Mouse (Mus musculus): ENCODE data around the gene Atp8b4. TPM values are rescaled to one million over a fixed set of nuclear protein-coding genes. Genes with fewer than 3 reads are reported as not detected.

The Atp8b4 gene
- polyA plus RNA-seq, 1 experiment from 2014 or later = 0.21 TPM

DNA sequence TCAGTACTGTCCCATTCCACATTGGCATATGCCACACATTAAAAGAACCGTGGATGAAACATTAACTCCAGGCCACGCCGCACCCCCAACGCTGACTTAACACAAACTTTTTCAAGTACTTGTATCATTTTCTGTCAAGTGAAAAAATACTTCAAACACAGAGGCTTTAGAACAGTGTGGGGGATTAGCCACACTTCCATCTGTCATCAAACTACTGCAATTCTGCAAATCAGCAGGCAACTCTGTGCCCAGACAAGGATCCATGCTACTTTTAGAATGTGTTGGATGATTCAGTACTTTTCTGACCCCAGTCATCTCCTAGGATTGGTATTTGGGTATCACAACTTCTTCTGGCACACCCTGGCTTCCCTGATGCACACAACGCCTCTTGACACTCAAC is 212.5 kb downstream of the Atp8b4 start:
- Histone ChIP-seq H3K9me3 (ENCODE audit: low read length) (no peaks in the 10 kb centered on the region), H3K27me3 (ENCODE audit: insufficient read depth, low read length) (no peaks in the 10 kb centered on the region), H3K4me2 (replicated peaks; ENCODE audit: low read depth, low read length) (no peak overlapping the region), H3K4me1 (ENCODE audit: insufficient read depth, low read length) (no peaks in the 10 kb centered on the region), H3K4me3 (ENCODE audit: low read length) (no peak overlapping the region), H3K27ac (ENCODE audit: low read length) (no peak overlapping the region), H3K36me3 (ENCODE audit: insufficient read depth, low read length) (no peaks in the 10 kb centered on the region), H3K9ac (replicated peaks; ENCODE audit: low read length) (no peak overlapping the region)
- no peak for ATAC-seq (ENCODE audit: low FRiP score, low TSS enrichment)
- 91% methylated on average over 5 of the region's 5 CpGs for WGBS

GRCm38 (mm10) chr2:126286420-126286819 is 214.1 kb downstream of the Atp8b4 start:
- Histone ChIP-seq H3K27me3 (ENCODE audit: insufficient read depth, low read length) (no peaks in the 10 kb centered on the region), H3K9me3 (ENCODE audit: low read length) (no peaks in the 10 kb centered on the region), H3K4me1 (ENCODE audit: insufficient read depth, low read length) (no peaks in the 10 kb centered on the region), H3K4me3 (ENCODE audit: low read length) (no peak overlapping the region), H3K36me3 (ENCODE audit: insufficient read depth, low read length) (no peaks in the 10 kb centered on the region), H3K4me2 (replicated peaks; ENCODE audit: low read depth, low read length) (no peak overlapping the region), H3K27ac (ENCODE audit: low read length) (no peak overlapping the region), H3K9ac (replicated peaks; ENCODE audit: low read length) (no peak overlapping the region)
- ATAC-seq (ENCODE audit: low FRiP score, low TSS enrichment) = no peak
- WGBS = 58% methylated on average over 7 of the region's 7 CpGs

DNA sequence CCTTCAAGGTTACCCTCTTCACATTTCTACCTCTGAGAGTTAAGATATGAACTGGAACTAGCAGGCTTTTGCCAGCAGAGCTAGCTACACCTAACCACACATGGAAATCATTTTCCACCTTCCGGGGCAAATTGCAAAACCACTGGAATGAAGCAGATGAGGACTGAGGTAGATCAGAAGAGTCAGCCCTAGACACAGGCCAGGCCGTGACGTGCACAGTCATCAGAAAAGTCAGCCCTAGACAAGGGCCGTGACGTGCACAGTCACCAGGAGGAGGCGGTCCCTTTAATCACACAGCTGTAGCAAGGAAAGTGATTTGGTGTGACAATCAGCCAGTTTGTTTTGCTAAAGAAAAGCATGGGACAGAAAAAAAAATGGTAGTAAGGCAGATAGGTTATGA is 216.4 kb downstream of the Atp8b4 start:
- H3K27me3 ChIP-seq (ENCODE audit: insufficient read depth, low read length) = no peaks in the 10 kb centered on the region
- H3K4me2 ChIP-seq (replicated peaks; ENCODE audit: low read depth, low read length) = no peak overlapping the region
- no peaks in the 10 kb centered on the region for H3K36me3 ChIP-seq (ENCODE audit: insufficient read depth, low read length)
- WGBS = 79% methylated on average over 6 of the region's 6 CpGs
- H3K4me1 ChIP-seq (ENCODE audit: insufficient read depth, low read length) = no peaks in the 10 kb centered on the region
- no peak overlapping the region for H3K9ac ChIP-seq (replicated peaks; ENCODE audit: low read length)
- no peaks in the 10 kb centered on the region for H3K9me3 ChIP-seq (ENCODE audit: low read length)
- H3K27ac ChIP-seq (ENCODE audit: low read length) = no peak overlapping the region
- ATAC-seq (ENCODE audit: low FRiP score, low TSS enrichment) = no peak
- H3K4me3 ChIP-seq (ENCODE audit: low read length) = no peak overlapping the region

- WGBS = 71% methylated on average over 3 of the region's 3 CpGs
- Histone ChIP-seq H3K4me3 (ENCODE audit: low read length) (no peak overlapping the region), H3K4me1 (ENCODE audit: insufficient read depth, low read length) (no peaks in the 10 kb centered on the region), H3K4me2 (replicated peaks; ENCODE audit: low read depth, low read length) (no peak overlapping the region), H3K27me3 (ENCODE audit: insufficient read depth, low read length) (no peaks in the 10 kb centered on the region), H3K9me3 (ENCODE audit: low read length) (no peaks in the 10 kb centered on the region), H3K27ac (ENCODE audit: low read length) (no peak overlapping the region), H3K9ac (replicated peaks; ENCODE audit: low read length) (no peak overlapping the region), H3K36me3 (ENCODE audit: insufficient read depth, low read length) (no peaks in the 10 kb centered on the region)
- ATAC-seq (ENCODE audit: low FRiP score, low TSS enrichment) = no peak
These were observed 217.4 kb downstream of the Atp8b4 start for GRCm38 (mm10) chr2:126283086-126283485.

DNA sequence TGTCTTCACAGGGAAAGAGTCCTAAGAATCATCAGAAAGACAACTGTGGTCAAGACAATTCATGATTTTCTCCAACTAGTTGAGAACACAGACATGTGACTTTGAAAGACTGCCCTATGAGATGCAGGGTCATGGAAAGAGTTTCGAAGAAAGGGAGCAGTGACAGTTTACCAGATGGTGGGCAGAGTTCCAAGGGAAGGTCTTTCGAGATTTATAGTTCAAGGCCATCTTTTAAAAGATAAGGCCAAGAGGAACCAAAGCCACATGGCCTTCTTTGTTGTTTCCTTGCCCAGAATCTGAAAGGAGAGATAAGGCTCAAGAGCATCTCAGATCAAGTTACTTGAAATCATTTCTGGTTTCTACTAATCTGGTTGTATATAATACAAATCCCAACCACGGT is 225.0 kb downstream of the Atp8b4 start:
- 68% methylated on average over 3 of the region's 3 CpGs for WGBS
- Histone ChIP-seq H3K9me3 (ENCODE audit: low read length) (no peaks in the 10 kb centered on the region), H3K4me1 (ENCODE audit: insufficient read depth, low read length) (no peaks in the 10 kb centered on the region), H3K4me3 (ENCODE audit: low read length) (no peak overlapping the region), H3K27ac (ENCODE audit: low read length) (no peak overlapping the region), H3K27me3 (ENCODE audit: insufficient read depth, low read length) (no peaks in the 10 kb centered on the region), H3K9ac (replicated peaks; ENCODE audit: low read length) (no peak overlapping the region), H3K36me3 (ENCODE audit: insufficient read depth, low read length) (no peaks in the 10 kb centered on the region), H3K4me2 (replicated peaks; ENCODE audit: low read depth, low read length) (no peak overlapping the region)
- ATAC-seq (ENCODE audit: low FRiP score, low TSS enrichment) = no peak

DNA sequence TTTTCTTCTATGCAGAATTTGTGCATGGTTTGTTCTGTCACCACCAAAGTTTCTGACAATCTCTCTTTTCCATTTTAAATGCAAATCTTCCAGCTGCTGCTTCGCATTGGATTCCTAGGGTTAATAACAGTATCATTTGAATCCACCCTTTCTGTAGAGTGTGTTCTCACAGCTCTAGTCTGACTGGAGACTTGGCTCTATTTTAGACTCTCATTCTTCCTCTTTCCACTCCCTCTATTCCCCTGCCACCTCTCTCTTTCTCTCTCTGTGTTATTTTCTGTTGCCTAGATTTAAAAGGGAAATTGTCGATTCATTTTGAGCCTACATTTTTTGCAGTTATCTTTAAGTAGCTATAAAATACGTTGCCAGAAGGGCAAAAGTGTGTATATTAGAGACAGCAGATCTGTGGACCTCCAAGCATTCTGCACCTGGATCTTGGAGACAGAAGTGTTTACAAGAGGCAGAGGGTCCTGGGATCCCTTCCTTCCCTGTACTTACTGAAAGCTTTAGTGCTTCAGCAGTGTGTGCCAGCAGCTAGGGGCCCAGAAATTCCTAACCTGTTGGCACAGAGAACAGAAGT is 225.6 kb downstream of the Atp8b4 start:
- no peaks in the 10 kb centered on the region for H3K27me3 ChIP-seq (ENCODE audit: insufficient read depth, low read length)
- no peak overlapping the region for H3K9ac ChIP-seq (replicated peaks; ENCODE audit: low read length)
- no peaks in the 10 kb centered on the region for H3K9me3 ChIP-seq (ENCODE audit: low read length)
- H3K4me2 ChIP-seq (replicated peaks; ENCODE audit: low read depth, low read length) = no peak overlapping the region
- 80% methylated on average over 3 of the region's 3 CpGs for WGBS
- no peak overlapping the region for H3K27ac ChIP-seq (ENCODE audit: low read length)
- H3K4me3 ChIP-seq (ENCODE audit: low read length) = no peak overlapping the region
- H3K36me3 ChIP-seq (ENCODE audit: insufficient read depth, low read length) = no peaks in the 10 kb centered on the region
- H3K4me1 ChIP-seq (ENCODE audit: insufficient read depth, low read length) = no peaks in the 10 kb centered on the region
- no peak for ATAC-seq (ENCODE audit: low FRiP score, low TSS enrichment)

DNA sequence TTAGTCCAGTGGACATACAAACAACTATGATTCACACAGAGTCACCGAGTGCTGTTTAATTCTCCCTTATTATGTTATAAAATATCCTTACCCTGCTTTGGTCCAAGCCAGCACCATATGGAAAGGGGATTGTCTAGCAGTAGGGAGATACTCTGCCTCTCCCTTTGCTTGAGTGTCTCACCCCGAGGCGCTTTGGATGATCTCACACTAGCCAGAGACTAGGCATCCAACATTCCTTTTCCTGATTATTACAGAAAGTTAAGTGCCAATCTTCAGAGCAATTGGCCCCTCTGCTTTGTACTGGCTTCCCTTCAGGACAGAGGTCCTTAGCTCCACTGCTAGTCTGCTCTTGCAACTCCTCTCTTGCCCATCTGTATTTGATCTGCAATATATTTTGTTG is 226.2 kb downstream of the Atp8b4 start:
- H3K4me1 ChIP-seq (ENCODE audit: insufficient read depth, low read length) = no peaks in the 10 kb centered on the region
- H3K9ac ChIP-seq (replicated peaks; ENCODE audit: low read length) = no peak overlapping the region
- no peak overlapping the region for H3K4me2 ChIP-seq (replicated peaks; ENCODE audit: low read depth, low read length)
- no peak overlapping the region for H3K4me3 ChIP-seq (ENCODE audit: low read length)
- 70% methylated on average over 3 of the region's 3 CpGs for WGBS
- no peak for ATAC-seq (ENCODE audit: low FRiP score, low TSS enrichment)
- H3K27me3 ChIP-seq (ENCODE audit: insufficient read depth, low read length) = no peaks in the 10 kb centered on the region
- no peaks in the 10 kb centered on the region for H3K36me3 ChIP-seq (ENCODE audit: insufficient read depth, low read length)
- no peak overlapping the region for H3K27ac ChIP-seq (ENCODE audit: low read length)
- H3K9me3 ChIP-seq (ENCODE audit: low read length) = no peaks in the 10 kb centered on the region

Other genes starting within 250 kb of the Atp8b4 start
- 69.6 and 80.9 TPM in 2 replicates for gene Slc27a2, start 51.7 kb upstream of the Atp8b4 start, polyA plus RNA-seq (2015; fragmentation: Nextera tagmentation; extraction: Ambion mirVana)
- 126 and 129 TPM in 2 replicates for gene Hdc, start 118.6 kb upstream of the Atp8b4 start, polyA plus RNA-seq (2015; fragmentation: Nextera tagmentation; extraction: Ambion mirVana)
- gene Gabpb1, start 175.7 kb upstream of the Atp8b4 start, polyA plus RNA-seq (2015; fragmentation: Nextera tagmentation; extraction: Ambion mirVana) = 58.4 and 59.3 TPM in 2 replicates
- 48.9 and 50.7 TPM in 2 replicates for gene Usp8, start 206.7 kb upstream of the Atp8b4 start, polyA plus RNA-seq (2015; fragmentation: Nextera tagmentation; extraction: Ambion mirVana)